24 mouse cellular contexts compared by ENCODE assay signal in the genomic region with DNA sequence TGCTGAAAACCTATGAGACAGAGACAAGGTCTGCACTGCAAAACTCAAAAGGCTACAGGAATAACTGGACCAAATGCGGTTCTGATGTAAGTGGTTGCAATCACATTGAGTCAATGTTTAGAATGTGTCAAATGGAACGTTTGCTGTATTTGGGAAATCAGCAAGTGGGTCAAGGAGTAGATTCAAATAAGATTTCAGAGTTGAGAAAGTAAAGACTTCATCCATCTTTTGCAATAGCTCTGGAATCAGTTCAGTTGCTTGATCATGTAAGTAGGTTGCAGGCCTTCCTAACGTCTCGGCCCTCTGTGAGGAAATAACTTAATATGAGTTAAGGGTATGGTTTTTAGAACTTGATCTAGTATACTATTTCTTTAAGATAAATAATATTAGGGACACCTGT. TPM values are rescaled to one million over a fixed set of nuclear protein-coding genes. Genes with fewer than 3 reads are reported as not detected.
"Had no signal": no experiment of that assay in that cellular context is flagged by ENCODE, and none has a peak within 500 bp of the region (broad histone marks: within the 10 kb centered on the region; RNA-seq: fewer than 3 reads in every experiment).

No protein-coding gene starts in this region.

- H3K9me3 ChIP-seq: kidney, embryonic 15.5 days; limb, embryonic 12.5 days; limb, embryonic 15.5 days; megakaryocyte, embryonic 14.5 days; midbrain, embryonic 10.5 days; midbrain, embryonic 13.5 days; neural tube, embryonic 12.5 days; neural tube, embryonic 15.5 days; stomach, embryonic 15.5 days had no signal

- H3K9ac ChIP-seq: kidney, embryonic 15.5 days; limb, embryonic 12.5 days; limb, embryonic 15.5 days; liver, embryonic 14.5 days; liver, postnatal 0 days; lung, embryonic 14.5 days; midbrain, embryonic 13.5 days; neural tube, embryonic 12.5 days; neural tube, embryonic 15.5 days; stomach, embryonic 15.5 days had no signal

- ATAC-seq: liver, postnatal 0 days; midbrain, embryonic 13.5 days; midbrain, embryonic 16.5 days had no signal

- H3K4me1 ChIP-seq: kidney, embryonic 15.5 days; limb, embryonic 12.5 days; limb, embryonic 15.5 days; megakaryocyte, embryonic 14.5 days; midbrain, embryonic 10.5 days; midbrain, embryonic 13.5 days; neural tube, embryonic 12.5 days; neural tube, embryonic 15.5 days; stomach, embryonic 15.5 days had no signal

- H3K36me3 ChIP-seq: kidney, embryonic 15.5 days; limb, embryonic 12.5 days; limb, embryonic 15.5 days; stomach, embryonic 15.5 days had no signal

- H3K4me3 ChIP-seq: kidney, embryonic 15.5 days; limb, embryonic 12.5 days; limb, embryonic 15.5 days; megakaryocyte, embryonic 14.5 days; midbrain, embryonic 10.5 days; midbrain, embryonic 13.5 days; neural tube, embryonic 12.5 days; neural tube, embryonic 15.5 days; stomach, embryonic 15.5 days had no signal

- DNase-seq: kidney, adult 8-10 months; kidney, postnatal 10 days; kidney, postnatal 4 days; left cerebral cortex, postnatal 4 days; liver, postnatal 0 days; lung, embryonic 14.5 days; lung, postnatal 10 days; right cerebral cortex, postnatal 25 days; spleen, adult 18-20 months; thymus, postnatal 25 days had no signal

- H3K27ac ChIP-seq: kidney, embryonic 15.5 days; limb, embryonic 12.5 days; limb, embryonic 15.5 days; liver, embryonic 14.5 days; midbrain, embryonic 10.5 days; midbrain, embryonic 13.5 days; neural tube, embryonic 12.5 days; neural tube, embryonic 15.5 days; stomach, embryonic 15.5 days had no signal

- H3K27me3 ChIP-seq: kidney, embryonic 15.5 days; limb, embryonic 12.5 days; limb, embryonic 15.5 days; megakaryocyte, embryonic 14.5 days; midbrain, embryonic 13.5 days; neural tube, embryonic 12.5 days; neural tube, embryonic 15.5 days; stomach, embryonic 15.5 days had no signal

- H3K4me2 ChIP-seq: kidney, embryonic 15.5 days; limb, embryonic 12.5 days; limb, embryonic 15.5 days; liver, embryonic 11.5 days; lung, embryonic 14.5 days; midbrain, embryonic 13.5 days; neural tube, embryonic 12.5 days; neural tube, embryonic 15.5 days; stomach, embryonic 15.5 days had no signal

RNA-seq across cellular contexts. Expression of a gene that starts 13.9 kb away (rescaled TPM):
- total RNA-seq: monocyte, adult 5-6 weeks had no signal
- polyA plus RNA-seq: liver, postnatal 0 days had no signal

RNA-seq across cellular contexts. Expression of a gene that starts 26.6 kb away (rescaled TPM):
- total RNA-seq: monocyte, adult 5-6 weeks had no signal
- polyA plus RNA-seq: kidney, embryonic 15.5 days; limb, embryonic 12.5 days; liver, embryonic 11.5 days; liver, embryonic 14.5 days; liver, postnatal 0 days; lung, embryonic 14.5 days; thymus, postnatal 0 days had no signal
